Mouse (Mus musculus) thymus, adult 2 months (tissue): ENCODE measurements around the gene Cfap46. TPM values are rescaled to one million over a fixed set of nuclear protein-coding genes. Genes with fewer than 3 reads are reported as not detected.

Experiments used
- DNase-seq: peaks from one replicate; pipeline ENCODE4 v3.0.0; 2021
- H3K27ac ChIP-seq: fragments of 200-500 bp; 2 replicates; pipeline ENCODE4 v1.5.1; 2012; ENCODE audit warnings: low read length, control low read depth; ENCODE audit not compliant: control insufficient read depth, insufficient read depth
- H3K27me3 ChIP-seq: fragments of 200-500 bp; 2 replicates; pipeline ENCODE4 v1.6.1; 2012; ENCODE audit warnings: mild to moderate bottlenecking, low read length, moderate library complexity, mixed read lengths; ENCODE audit not compliant: control insufficient read depth, insufficient read depth
- H3K36me3 ChIP-seq: fragments of 200-500 bp; 2 replicates; pipeline ENCODE4 v1.6.1; 2012; ENCODE audit warnings: mild to moderate bottlenecking, low read length, moderate library complexity; ENCODE audit not compliant: control insufficient read depth, insufficient read depth
- H3K4me1 ChIP-seq: fragments of 200-500 bp; replicated peaks from 2 replicates; pipeline ENCODE4 v1.6.1; 2012; ENCODE audit warnings: low read length; ENCODE audit not compliant: control insufficient read depth, insufficient read depth
- H3K4me3 ChIP-seq: fragments of 200-500 bp; 2 replicates; pipeline ENCODE4 v1.5.1; 2012; ENCODE audit warnings: mild to moderate bottlenecking, low read length, control low read depth, moderate library complexity; ENCODE audit not compliant: control insufficient read depth, insufficient read depth
- CTCF ChIP-seq: fragments of 200-500 bp; IDR thresholded peaks from 2 replicates; pipeline ENCODE4 v1.5.1; 2012; ENCODE audit warnings: mild to moderate bottlenecking, control low read depth, low read length, moderate library complexity, borderline replicate concordance; ENCODE audit not compliant: control insufficient read depth, poor library complexity, insufficient read depth; ENCODE audit errors: extremely low read depth
- POLR2A ChIP-seq: fragments of 200-500 bp; IDR thresholded peaks from 2 replicates; pipeline ENCODE4 v1.6.1; 2012; ENCODE audit warnings: mild to moderate bottlenecking, low read length, control low read depth, moderate library complexity; ENCODE audit not compliant: control insufficient read depth, poor library complexity, insufficient read depth; ENCODE audit errors: extremely low read depth
- WGBS: fragments of 180-500 bp; shearing (Covaris S2); methylation state at CpG from one replicate; pipeline ENCODE4 v1.1.7; 2018; 5-methylcytosine and 5-hydroxymethylcytosine counted together
- polyA plus RNA-seq: library from polyadenylated mRNA; depleted of rRNA; stranded (reverse); fragments of >200 nt; gene quantifications from 2 replicates; pipeline ENCODE4 v1.2.3, GENCODE M21; 2012

The Cfap46 gene
- polyA plus RNA-seq, 1 experiment = 0.36 TPM

- H3K27ac ChIP-seq = no peak overlapping the region
- WGBS = 95% methylated on average over 5 of the region's 5 CpGs
- TF ChIP-seq CTCF (no peak), POLR2A (no peak)
- H3K27me3 ChIP-seq = 0 out of 2 replicates have a peak, but pooled peaks cover 3% of the 10 kb centered on the region
- no peak overlapping the region for H3K4me3 ChIP-seq
- H3K4me1 ChIP-seq = no peaks in the 10 kb centered on the region
- no peaks in the 10 kb centered on the region for H3K36me3 ChIP-seq
- no peak for DNase-seq
Observed at GRCm38 (mm10) chr7:139591311-139591710, 92.3 kb downstream of the Cfap46 start.

DNA sequence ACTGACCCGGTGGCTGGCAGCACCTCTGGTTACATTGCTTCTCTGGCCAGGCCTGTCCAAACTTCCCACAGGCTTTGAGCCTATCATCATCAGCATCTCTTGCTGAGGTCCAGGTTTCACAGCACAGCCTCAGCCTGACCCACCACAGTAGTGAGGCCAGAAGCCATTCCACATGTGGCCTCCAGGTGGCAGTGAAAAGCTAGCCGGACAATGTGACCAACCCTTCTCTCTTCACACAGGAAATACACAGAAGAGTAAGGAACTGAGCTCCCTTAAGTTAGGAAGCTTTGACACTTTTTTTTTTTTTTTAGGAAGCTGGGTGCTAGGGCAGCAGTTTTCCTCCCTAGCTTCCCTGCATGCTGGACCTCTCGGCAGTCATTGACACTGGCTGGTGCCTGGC is 93.3 kb downstream of the Cfap46 start:
- H3K27me3 ChIP-seq = peaks cover 10% of the 10 kb centered on the region; the same call in 1 of the 2 replicates
- TF ChIP-seq POLR2A (no peak), CTCF (peak; percentile 44; the same call in 1 of the 2 replicates)
- no peaks in the 10 kb centered on the region for H3K4me1 ChIP-seq
- no peak overlapping the region for H3K27ac ChIP-seq
- H3K4me3 ChIP-seq = no peak overlapping the region
- no peaks in the 10 kb centered on the region for H3K36me3 ChIP-seq
- peak; percentile 31 for DNase-seq
- 46% methylated on average over 3 of the region's 3 CpGs for WGBS

GRCm38 (mm10) chr7:139587919-139588318 is 95.7 kb downstream of the Cfap46 start:
- Histone ChIP-seq H3K4me3 (no peak overlapping the region), H3K4me1 (no peaks in the 10 kb centered on the region), H3K27ac (no peak overlapping the region), H3K27me3 (peaks cover 15% of the 10 kb centered on the region; the same call in 1 of the 2 replicates), H3K36me3 (no peaks in the 10 kb centered on the region)
- WGBS = 45% methylated on average over 7 of the region's 7 CpGs
- DNase-seq = no peak
- no peak for TF ChIP-seq POLR2A
- no peak for TF ChIP-seq CTCF

GRCm38 (mm10) chr7:139585183-139585821 is 98.3 kb downstream of the Cfap46 start:
- Histone ChIP-seq H3K27me3 (peaks cover 19% of the 10 kb centered on the region; the same call in 1 of the 2 replicates), H3K27ac (no peak overlapping the region), H3K36me3 (no peaks in the 10 kb centered on the region), H3K4me3 (no peak overlapping the region), H3K4me1 (no peaks in the 10 kb centered on the region)
- no peak for TF ChIP-seq POLR2A
- TF ChIP-seq CTCF = no peak
- no peak for DNase-seq
- 10% methylated on average over 29 of the region's 29 CpGs for WGBS

GRCm38 (mm10) chr7:139584221-139585175 is 99.1 kb downstream of the Cfap46 start:
- no peaks in the 10 kb centered on the region for H3K36me3 ChIP-seq
- H3K27me3 ChIP-seq = peaks cover 19% of the 10 kb centered on the region; the same call in 1 of the 2 replicates
- H3K4me1 ChIP-seq = no peaks in the 10 kb centered on the region
- no peak overlapping the region for H3K4me3 ChIP-seq
- no peak for DNase-seq
- WGBS = 5% methylated on average over 53 of the region's 53 CpGs
- no peak overlapping the region for H3K27ac ChIP-seq
- TF ChIP-seq POLR2A (no peak), CTCF (no peak)

- 32% methylated on average over 17 of the region's 17 CpGs for WGBS
- no peaks in the 10 kb centered on the region for H3K36me3 ChIP-seq
- H3K27ac ChIP-seq = no peak overlapping the region
- no peaks in the 10 kb centered on the region for H3K4me1 ChIP-seq
- DNase-seq = no peak
- H3K4me3 ChIP-seq = no peak overlapping the region
- H3K27me3 ChIP-seq = peaks cover 19% of the 10 kb centered on the region; the same call in 1 of the 2 replicates
- TF ChIP-seq POLR2A = no peak
- TF ChIP-seq CTCF = no peak
Observed at GRCm38 (mm10) chr7:139583094-139583737, 100.4 kb downstream of the Cfap46 start.
